Mouse (Mus musculus) lung, embryonic 16.5 days (tissue): ENCODE data around the gene Syn3. TPM values are rescaled to one million over a fixed set of nuclear protein-coding genes. Genes with fewer than 3 reads are reported as not detected.

Experiments used
- ATAC-seq: fragments of 200-750 bp; cut with Nextera tagmentation; 2 replicates; pipeline ENCODE4 v1.8.0; 2017; ENCODE audit warnings: low read depth, mild to moderate bottlenecking, moderate library complexity
- H3K27ac ChIP-seq: fragments of 300-500 bp; sonication (generic); 2 replicates; pipeline ENCODE4 v1.5.1; 2014; ENCODE audit warnings: mild to moderate bottlenecking, control low read depth, low read length
- H3K27me3 ChIP-seq: fragments of 300-500 bp; sonication (generic); 2 replicates; pipeline ENCODE4 v1.6.1; 2014; ENCODE audit warnings: low read depth, low read length, mixed read lengths; ENCODE audit not compliant: control insufficient read depth, insufficient read depth
- H3K36me3 ChIP-seq: fragments of 300-500 bp; sonication (generic); 2 replicates; pipeline ENCODE4 v1.6.1; 2014; ENCODE audit warnings: low read length; ENCODE audit not compliant: control insufficient read depth, insufficient read depth
- H3K4me1 ChIP-seq: fragments of 300-500 bp; sonication (generic); replicated peaks from 2 replicates; pipeline ENCODE4 v1.6.1; 2014; ENCODE audit warnings: low read length, mixed read lengths; ENCODE audit not compliant: control insufficient read depth, insufficient read depth
- H3K4me2 ChIP-seq: fragments of 300-500 bp; sonication (generic); 2 replicates; pipeline ENCODE4 v1.6.1; 2014; ENCODE audit warnings: low read depth, low read length, control low read depth
- H3K4me3 ChIP-seq: fragments of 300-500 bp; sonication (generic); 2 replicates; pipeline ENCODE4 v1.5.1; 2014; ENCODE audit warnings: mild to moderate bottlenecking, low read length, control low read depth
- H3K9ac ChIP-seq: fragments of 300-500 bp; sonication (generic); 2 replicates; pipeline ENCODE4 v1.6.1; 2014; ENCODE audit warnings: low read length, control low read depth
- H3K9me3 ChIP-seq: fragments of 300-500 bp; sonication (generic); 2 replicates; pipeline ENCODE4 v1.6.1; 2016; ENCODE audit warnings: low read length; ENCODE audit not compliant: control insufficient read depth
- WGBS: fragments of 180-500 bp; shearing (Covaris S2); extraction: QIAGEN DNeasy Blood & Tissue Kit; methylation state at CpG from one replicate; pipeline ENCODE4 v1.1.7; 2014; 5-methylcytosine and 5-hydroxymethylcytosine counted together
- polyA plus RNA-seq: library from polyadenylated mRNA; unstranded; fragments of >200 nt; fragmentation: Nextera tagmentation; extraction: Ambion mirVana; gene quantifications from 2 replicates; pipeline ENCODE4 v1.2.1, GENCODE M21; 2015

The Syn3 gene
- polyA plus RNA-seq, 1 experiment from 2014 or later, result 2.8 TPM

DNA sequence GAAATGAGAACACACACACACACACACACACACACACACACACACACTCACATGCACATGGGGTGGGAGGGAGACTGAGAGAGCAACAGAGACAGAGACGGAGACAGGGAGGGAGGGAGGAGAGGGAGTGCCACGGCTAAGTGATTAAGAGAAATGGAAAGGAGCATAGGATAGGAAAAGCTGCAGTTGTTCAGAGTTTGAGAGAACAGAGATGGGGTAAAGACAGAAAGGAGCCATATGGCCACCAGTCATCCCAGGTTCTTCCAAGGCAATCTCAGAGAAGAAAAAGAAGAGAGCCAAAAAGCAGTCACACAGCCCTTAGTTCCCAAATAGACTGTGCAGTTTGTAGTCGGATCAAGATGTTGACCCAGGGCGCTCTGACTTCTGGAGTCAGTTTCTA lies 240.7 kb downstream of the Syn3 start:
- Histone ChIP-seq H3K27ac (no peak overlapping the region), H3K27me3 (no peaks in the 10 kb centered on the region), H3K9ac (no peak overlapping the region), H3K4me1 (no peaks in the 10 kb centered on the region), H3K4me3 (no peak overlapping the region), H3K36me3 (no peaks in the 10 kb centered on the region), H3K9me3 (no peaks in the 10 kb centered on the region), H3K4me2 (no peak overlapping the region)
- no peak for ATAC-seq
- WGBS, result 55% methylated on average over 4 of the region's 4 CpGs

DNA sequence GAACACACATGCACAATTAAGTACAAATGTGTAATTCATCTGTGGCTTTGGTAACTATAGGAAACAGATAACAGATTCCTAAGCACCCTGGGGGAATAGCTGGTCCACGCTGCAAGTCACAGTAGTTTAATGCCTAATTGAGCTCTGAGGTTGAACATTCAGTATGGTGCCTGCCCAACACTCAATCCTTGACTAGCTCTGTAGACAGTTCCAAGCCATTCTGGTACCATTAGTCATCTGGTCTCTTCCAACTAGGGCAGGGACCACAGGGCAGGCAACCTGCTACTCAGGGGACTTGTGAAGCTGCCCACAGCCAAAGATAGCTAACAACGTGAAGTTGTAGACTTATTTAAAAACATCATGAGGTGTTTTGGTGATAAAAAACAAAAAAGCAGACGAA lies 241.7 kb downstream of the Syn3 start:
- Histone ChIP-seq H3K27me3 (no peaks in the 10 kb centered on the region), H3K27ac (no peak overlapping the region), H3K9ac (no peak overlapping the region), H3K4me3 (no peak overlapping the region), H3K4me2 (no peak overlapping the region), H3K4me1 (no peaks in the 10 kb centered on the region), H3K9me3 (no peaks in the 10 kb centered on the region), H3K36me3 (no peaks in the 10 kb centered on the region)
- 76% methylated on average over 3 of the region's 3 CpGs for WGBS
- ATAC-seq, result no peak

DNA sequence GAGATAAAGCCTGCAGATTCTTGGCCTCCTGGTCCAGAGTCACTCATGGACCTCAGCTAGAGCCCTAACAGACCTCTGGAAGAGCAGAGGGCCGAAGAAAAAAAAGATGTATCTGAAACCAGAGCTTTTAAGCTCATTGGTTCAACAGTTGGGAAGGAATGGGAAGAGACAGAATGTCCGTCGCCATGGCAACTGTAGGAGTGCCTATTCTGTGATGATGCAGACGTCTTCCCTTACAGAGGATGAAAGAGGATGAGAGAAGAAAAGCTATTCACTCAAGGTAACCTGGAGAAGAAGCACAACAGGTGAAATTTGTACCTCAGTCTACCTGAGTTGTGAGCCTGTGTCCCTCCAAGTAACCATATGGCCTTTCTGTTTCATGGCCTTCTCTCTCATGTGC lies 242.5 kb downstream of the Syn3 start:
- Histone ChIP-seq H3K9ac (no peak overlapping the region), H3K27ac (no peak overlapping the region), H3K9me3 (no peaks in the 10 kb centered on the region), H3K4me1 (no peaks in the 10 kb centered on the region), H3K4me2 (no peak overlapping the region), H3K27me3 (no peaks in the 10 kb centered on the region), H3K36me3 (no peaks in the 10 kb centered on the region), H3K4me3 (no peak overlapping the region)
- WGBS, result 59% methylated on average over 4 of the region's 4 CpGs
- no peak for ATAC-seq

- no peak overlapping the region for H3K9ac ChIP-seq
- no peaks in the 10 kb centered on the region for H3K4me1 ChIP-seq
- no peak overlapping the region for H3K4me3 ChIP-seq
- no peaks in the 10 kb centered on the region for H3K27me3 ChIP-seq
- H3K4me2 ChIP-seq, result no peak overlapping the region
- H3K27ac ChIP-seq, result no peak overlapping the region
- WGBS, result 60% methylated on average over 7 of the region's 7 CpGs
- ATAC-seq, result no peak
- H3K36me3 ChIP-seq, result no peaks in the 10 kb centered on the region
- H3K9me3 ChIP-seq, result no peaks in the 10 kb centered on the region
These were observed 248.4 kb downstream of the Syn3 start for GRCm38 (mm10) chr10:86250149-86250922.

GRCm38 (mm10) chr10:86249283-86249682 lies 249.4 kb downstream of the Syn3 start:
- Histone ChIP-seq H3K4me2 (no peak overlapping the region), H3K9me3 (no peaks in the 10 kb centered on the region), H3K27ac (no peak overlapping the region), H3K9ac (no peak overlapping the region), H3K36me3 (no peaks in the 10 kb centered on the region), H3K27me3 (no peaks in the 10 kb centered on the region), H3K4me3 (no peak overlapping the region), H3K4me1 (no peaks in the 10 kb centered on the region)
- 65% methylated on average over 1 of the region's 1 CpGs for WGBS
- ATAC-seq, result no peak

DNA sequence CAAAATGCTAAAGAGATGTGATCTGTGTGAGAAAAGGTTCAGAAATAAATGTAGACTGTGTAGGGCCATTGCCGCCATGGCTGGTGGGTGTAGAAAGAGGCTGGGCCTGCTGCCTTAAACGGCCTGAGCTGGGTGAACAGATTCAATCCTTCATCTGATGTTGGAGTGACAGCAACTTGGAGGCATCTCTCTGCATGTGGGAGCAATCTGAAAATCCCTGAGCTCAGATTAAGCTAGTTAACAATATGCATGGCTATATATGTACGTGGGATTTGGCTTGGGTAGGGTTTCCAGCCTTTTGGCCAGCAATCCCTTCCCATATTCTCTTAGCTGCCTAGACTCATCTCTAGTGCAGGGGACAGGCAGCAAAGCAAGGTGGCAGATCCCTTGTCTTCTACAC lies 249.9 kb downstream of the Syn3 start:
- ATAC-seq, result no peak
- H3K36me3 ChIP-seq, result no peaks in the 10 kb centered on the region
- no peak overlapping the region for H3K27ac ChIP-seq
- no peaks in the 10 kb centered on the region for H3K4me1 ChIP-seq
- no peak overlapping the region for H3K4me3 ChIP-seq
- H3K4me2 ChIP-seq, result no peak overlapping the region
- no peaks in the 10 kb centered on the region for H3K9me3 ChIP-seq
- no peak overlapping the region for H3K9ac ChIP-seq
- H3K27me3 ChIP-seq, result no peaks in the 10 kb centered on the region
- 73% methylated on average over 3 of the region's 3 CpGs for WGBS

DNA sequence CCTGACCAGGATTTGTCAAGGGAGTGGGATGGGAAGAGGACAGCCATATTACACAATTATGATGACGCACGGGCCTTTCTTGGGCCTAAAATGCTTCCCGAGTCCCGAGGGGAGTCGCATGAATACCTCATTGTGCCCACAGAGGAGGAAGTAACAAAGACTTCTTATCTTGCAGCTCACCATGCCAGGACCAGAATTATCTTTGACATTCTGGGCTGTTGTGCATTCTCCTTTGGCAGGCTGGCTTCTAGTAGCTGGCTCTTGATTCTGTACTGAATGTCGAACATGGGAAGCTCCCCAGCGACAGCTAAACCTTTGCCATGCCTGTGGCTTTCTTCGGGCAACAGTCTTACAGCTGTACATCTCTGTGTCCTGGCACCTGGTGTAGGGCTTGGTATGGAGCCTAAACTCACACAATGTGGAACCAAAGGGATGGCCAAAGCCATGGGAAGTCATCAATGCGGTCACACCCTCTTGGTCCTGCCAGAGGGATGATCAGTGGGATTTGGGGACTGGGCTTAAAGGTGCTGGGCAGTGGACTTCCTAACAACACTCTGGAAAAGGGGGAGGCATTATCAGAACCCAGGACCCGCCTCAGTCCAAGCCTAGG lies 250.5 kb downstream of the Syn3 start:
- Histone ChIP-seq H3K27ac (no peak overlapping the region), H3K4me3 (no peak overlapping the region), H3K4me1 (no peaks in the 10 kb centered on the region), H3K4me2 (no peak overlapping the region), H3K27me3 (no peaks in the 10 kb centered on the region), H3K9ac (no peak overlapping the region), H3K36me3 (no peaks in the 10 kb centered on the region), H3K9me3 (no peaks in the 10 kb centered on the region)
- ATAC-seq, result no peak
- 86% methylated on average over 10 of the region's 10 CpGs for WGBS

GRCm38 (mm10) chr10:86245396-86245795 lies 253.3 kb downstream of the Syn3 start:
- no peak for ATAC-seq
- H3K4me3 ChIP-seq, result no peak overlapping the region
- H3K27me3 ChIP-seq, result no peaks in the 10 kb centered on the region
- H3K4me2 ChIP-seq, result no peak overlapping the region
- 77% methylated on average over 7 of the region's 7 CpGs for WGBS
- H3K9me3 ChIP-seq, result no peaks in the 10 kb centered on the region
- H3K4me1 ChIP-seq, result no peaks in the 10 kb centered on the region
- H3K9ac ChIP-seq, result no peak overlapping the region
- no peak overlapping the region for H3K27ac ChIP-seq
- no peaks in the 10 kb centered on the region for H3K36me3 ChIP-seq

DNA sequence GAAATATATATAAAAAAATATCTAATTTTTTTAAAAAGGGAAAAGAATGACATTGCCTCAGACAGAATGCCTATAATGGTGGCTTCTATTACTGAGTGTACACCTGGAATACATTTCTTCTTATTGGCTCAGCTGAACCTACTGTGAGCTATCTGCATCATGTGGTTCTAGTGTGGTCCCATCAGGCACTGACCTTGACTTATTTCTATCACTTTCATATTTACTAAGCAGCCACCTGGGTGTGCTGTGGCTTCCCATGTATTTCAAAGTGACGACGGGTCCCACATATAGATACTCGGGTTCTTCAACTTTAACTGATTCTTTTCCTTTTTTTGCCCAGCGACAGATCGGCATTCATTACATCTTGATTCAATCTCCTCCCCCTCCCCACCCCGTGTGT lies 255.2 kb downstream of the Syn3 start:
- Histone ChIP-seq H3K4me1 (no peaks in the 10 kb centered on the region), H3K36me3 (no peaks in the 10 kb centered on the region), H3K4me2 (no peak overlapping the region), H3K9ac (no peak overlapping the region), H3K27ac (no peak overlapping the region), H3K9me3 (no peaks in the 10 kb centered on the region), H3K4me3 (no peak overlapping the region), H3K27me3 (no peaks in the 10 kb centered on the region)
- ATAC-seq, result no peak
- WGBS, result 77% methylated on average over 6 of the region's 6 CpGs
